Mouse (Mus musculus) embryo, embryonic 10.5 days (tissue): ENCODE results near the gene Capn7.
A peak's percentile ranks its signal among the peaks of the same experiment; 100 is the strongest.

Source experiments
- DNase-seq: peaks from one replicate; pipeline ENCODE4 v3.0.0-alpha.2; 2015; ENCODE audit warnings: low spot score

Gene Capn7

DNA sequence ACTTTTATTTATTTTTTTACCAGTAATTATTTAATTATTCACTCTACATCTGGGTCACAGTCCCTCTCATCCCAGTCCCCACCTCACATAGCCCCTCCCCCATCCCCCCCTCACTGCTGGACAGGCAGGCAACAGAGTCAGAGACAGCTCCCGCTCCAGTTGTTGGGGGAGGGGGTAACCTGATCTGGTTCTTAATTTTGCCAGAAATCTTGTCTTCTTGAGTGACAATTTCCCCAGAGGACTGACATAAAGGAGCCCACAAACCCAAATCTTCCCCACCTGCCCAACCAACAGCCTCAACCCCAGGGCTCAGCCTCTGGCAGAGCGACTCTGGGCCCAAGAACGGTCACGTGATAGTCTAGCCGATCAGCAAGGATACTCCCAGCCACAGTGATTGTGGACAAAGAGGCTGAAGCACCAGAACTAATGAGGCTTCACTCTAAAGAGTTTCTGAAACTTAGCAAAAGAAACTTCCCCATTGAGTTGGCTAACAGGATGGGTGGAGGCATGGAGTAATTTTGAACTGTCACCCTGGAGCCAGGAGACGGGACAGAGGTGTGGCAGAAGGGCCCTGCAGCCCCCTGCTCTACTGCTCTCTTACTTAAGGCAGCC is 77.1 kb downstream of the Capn7 start:
- DNase-seq, result peak; percentile 56

GRCm38 (mm10) chr14:31414235-31414966 is 78.0 kb downstream of the Capn7 start:
- DNase-seq, result no peak

DNA sequence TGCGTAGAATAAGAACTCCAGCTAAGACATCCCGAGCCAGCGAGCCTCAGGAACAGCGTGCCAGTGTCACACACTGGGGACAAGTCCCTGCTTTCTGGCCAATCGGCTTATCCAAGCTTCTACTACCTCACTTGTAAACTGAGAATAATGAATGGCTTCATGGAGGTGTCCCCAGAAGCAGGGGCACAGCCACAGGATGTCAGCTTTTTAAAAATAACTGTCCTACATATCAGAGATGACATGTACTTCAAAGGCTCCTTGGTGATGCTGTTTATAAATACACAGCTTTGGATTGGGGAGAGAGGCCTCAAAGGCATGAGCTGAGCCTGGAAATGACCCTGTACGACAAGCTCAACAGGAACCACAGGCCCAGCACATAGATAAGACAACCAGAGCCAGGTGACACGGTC is 78.5 kb downstream of the Capn7 start:
- no peak for DNase-seq

GRCm38 (mm10) chr14:31416411-31416810 is 80.0 kb downstream of the Capn7 start:
- DNase-seq, result no peak

DNA sequence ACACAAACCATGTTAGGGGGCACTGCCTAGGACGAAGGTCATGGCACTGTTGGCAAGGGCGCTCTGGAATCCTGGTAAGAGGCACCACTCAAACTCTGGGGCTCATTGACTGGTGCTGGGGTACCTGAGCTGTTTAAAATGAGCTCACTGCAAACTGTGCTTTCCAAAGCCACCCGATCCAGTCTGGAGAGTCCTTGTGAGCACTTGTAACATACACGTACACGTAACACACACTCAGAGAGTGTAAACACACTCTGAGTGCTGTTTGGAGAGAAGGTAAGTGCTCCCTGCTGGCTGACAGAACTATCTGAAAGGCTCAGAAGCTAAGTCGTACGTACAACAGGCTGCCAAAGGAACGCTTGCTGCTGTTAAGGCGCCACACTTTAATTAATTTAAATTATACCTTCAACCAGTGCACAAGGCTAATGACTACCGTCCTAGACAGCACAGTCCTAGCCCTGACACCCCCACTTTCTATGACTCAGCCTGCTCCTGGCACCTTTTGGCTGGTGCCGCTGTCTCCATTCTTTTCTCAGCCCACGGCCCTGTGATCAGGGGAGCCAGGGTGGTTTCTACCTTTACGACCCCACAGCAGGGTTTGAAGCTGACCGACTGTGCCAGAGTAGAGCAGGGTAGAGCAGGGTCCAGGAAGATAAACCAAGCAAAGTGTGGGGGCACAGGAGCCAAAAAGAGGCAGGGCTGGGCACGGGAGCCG is 80.6 kb downstream of the Capn7 start:
- DNase-seq, result no peak

DNA sequence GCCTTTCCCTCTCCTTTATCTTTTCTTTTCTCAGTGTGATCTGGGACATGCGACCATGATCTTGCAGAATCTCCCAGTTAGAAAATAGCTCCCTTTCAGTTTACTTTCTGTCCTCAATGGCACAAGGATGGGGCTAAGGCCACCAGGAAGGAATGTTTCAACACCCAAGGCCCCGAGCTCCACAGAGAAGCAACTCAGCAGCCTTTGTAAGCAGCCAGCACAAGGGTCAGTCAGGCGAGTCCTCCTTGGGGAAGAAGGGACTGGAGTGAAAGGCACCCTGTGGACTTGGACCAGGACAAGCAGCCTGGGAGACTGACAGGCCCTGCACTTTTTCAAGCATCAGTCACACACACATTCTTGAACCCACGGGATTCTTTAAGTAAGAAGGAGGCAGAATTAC is 82.8 kb downstream of the Capn7 start:
- no peak for DNase-seq

GRCm38 (mm10) chr14:31420135-31420534 is 83.7 kb downstream of the Capn7 start:
- no peak for DNase-seq

DNA sequence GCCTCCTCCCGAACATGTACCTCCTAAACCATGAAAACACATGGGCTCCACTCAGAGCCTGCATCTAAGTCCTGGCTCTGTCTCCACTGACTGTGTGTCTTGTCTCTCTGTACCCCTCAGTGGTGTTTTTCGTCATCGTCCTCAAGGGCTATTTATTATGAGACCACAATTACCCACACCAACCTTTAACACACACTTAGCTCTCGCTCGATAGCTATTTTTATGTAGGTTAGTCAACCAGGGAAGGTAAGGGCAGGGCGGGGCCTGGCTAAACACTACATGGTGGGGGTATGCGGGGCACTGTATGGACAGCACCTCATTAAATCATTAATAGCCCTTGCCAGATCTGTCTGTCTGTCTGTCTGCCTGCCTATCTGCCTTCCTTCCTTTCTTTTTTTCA is 84.1 kb downstream of the Capn7 start:
- DNase-seq, result no peak

- DNase-seq, result no peak
These were observed 84.5 kb downstream of the Capn7 start for GRCm38 (mm10) chr14:31420985-31421384.
